Mouse (Mus musculus): ENCODE results near the gene Ets2. TPM values are rescaled to one million over a fixed set of nuclear protein-coding genes. Genes with fewer than 3 reads are reported as not detected.
"Not testable (repeated sequence)": the region's sequence is repeated elsewhere in the genome, so short reads cannot be mapped to it uniquely, and the experiment has no call there.

Ets2 gene
- polyA plus RNA-seq, 1 experiment from 2014 or later: 16.9 TPM

DNA sequence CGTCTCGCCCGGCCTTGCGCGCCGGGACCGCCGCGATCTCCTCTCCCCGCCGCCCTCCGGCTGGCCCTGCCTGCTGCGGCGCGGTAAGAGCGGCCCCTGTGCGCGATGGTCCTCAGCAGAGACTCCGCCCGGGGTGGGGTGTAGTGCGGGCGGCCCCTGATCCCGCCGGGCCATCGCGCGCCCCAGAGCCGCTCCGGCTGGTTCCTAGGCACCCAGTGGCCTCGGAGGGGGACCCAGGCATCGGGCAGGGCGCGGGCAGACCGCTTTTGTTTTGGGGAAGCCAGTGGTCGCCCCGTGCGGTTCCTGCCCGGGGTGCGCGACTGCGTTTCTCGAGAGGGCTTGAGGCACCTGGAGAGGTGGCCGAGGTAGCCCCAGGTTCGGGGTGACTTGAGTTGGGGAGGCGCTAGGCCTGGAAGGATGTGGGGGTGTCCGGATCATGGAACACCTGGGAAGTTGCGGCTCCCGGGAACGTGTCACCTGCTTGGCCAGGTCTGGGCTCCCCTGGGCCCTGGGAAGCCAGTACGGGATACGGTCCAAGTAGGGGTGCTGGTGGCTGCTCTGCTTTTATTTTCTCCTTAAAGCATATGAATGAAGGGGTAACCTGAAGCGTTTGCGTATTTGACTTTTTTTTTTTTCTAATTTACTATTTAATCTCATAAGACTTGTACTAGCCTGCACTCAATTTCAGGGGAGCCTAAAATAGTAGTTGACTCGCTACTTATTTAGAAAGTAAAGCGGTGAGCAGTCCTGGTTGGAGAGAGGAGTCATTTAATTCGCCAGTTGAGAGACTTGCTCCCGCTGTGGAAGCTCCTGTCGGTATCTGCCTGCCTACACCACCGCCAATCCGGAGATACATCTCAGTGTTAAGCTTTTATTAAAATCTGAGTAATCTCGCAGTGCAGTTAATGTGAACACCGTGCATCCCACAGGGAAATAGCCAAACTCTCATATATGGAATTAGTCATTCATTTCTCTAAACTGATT, 979 bp downstream of the Ets2 start:
- Histone ChIP-seq H3K36me3 (no peaks in the 10 kb centered on the region), H3K4me3 (peak overlapping the region; percentile 85), H3K27me3 (no peaks in the 10 kb centered on the region), H3K9ac (replicated peaks) (peak overlapping the region; percentile 88), H3K4me2 (replicated peaks) (peak overlapping the region; percentile 82), H3K4me1 (peaks cover 15% of the 10 kb centered on the region), H3K27ac (replicated peaks) (peak overlapping the region; percentile 81), H3K9me3 (no peaks in the 10 kb centered on the region)
- WGBS: under 1% methylated on average over 58 of the region's 62 CpGs
- ATAC-seq (replicated peaks): peak; percentile 84

DNA sequence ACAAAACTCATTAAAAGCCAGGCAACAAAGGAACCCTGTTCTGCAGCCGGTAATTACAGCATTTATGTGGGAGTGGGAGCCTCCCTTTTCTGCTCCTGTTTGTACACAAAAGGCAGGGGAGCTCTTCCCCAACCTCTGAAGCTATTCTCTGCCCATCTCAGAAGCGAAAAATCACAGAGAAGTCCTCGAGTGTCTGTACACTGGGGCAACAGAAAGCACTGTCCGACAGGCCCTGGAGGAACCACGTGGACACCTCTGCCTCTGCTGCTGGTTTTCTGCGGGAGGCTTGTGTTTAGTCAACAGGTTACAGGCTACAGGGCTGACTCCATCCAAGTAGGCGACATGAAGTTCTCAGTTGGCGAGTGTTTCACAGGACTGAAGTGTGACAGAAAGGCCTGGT, 2.1 kb downstream of the Ets2 start:
- 0 out of 2 replicates have a peak overlapping the region, but pooled peaks have one; percentile 17 for H3K4me3 ChIP-seq
- ATAC-seq (replicated peaks): no peak
- H3K9ac ChIP-seq (replicated peaks): no peak overlapping the region
- no peaks in the 10 kb centered on the region for H3K9me3 ChIP-seq
- peaks cover 15% of the 10 kb centered on the region for H3K4me1 ChIP-seq
- peak overlapping the region; percentile 26 for H3K4me2 ChIP-seq (replicated peaks)
- no peaks in the 10 kb centered on the region for H3K36me3 ChIP-seq
- 14% methylated on average over 8 of the region's 8 CpGs for WGBS
- H3K27ac ChIP-seq (replicated peaks): no peak overlapping the region
- H3K27me3 ChIP-seq: no peaks in the 10 kb centered on the region

DNA sequence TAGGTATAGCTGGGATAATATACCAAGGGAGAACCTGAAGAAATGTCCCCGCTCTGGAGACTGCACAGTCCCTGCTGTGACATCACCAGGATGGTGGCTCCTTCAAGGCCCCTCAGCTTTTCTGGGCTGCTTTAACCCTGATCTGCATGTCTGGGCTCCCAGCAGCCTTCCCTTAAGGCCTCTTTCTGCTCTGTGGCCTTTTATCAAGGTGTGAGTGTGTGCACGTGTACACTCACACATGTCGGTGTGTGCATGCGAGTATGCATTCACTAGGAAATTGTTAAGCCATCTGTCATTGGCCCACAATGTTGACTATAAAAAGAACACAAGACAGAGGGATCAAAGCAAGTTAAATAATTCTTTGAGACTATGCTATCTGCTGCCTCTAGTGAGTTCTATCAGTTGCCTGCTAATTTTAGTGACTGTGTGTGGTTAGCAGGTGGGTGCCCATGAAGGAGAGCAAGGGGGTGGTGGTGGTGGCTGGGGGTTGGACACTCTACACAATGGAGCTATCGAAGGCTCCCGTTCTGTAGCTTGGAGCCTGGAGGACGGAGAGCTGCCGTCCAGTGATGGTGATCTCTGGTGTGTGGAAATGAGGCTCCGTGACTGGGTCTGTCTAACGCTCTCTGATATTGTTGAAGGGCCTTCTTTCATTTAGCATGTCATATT, 2.9 kb downstream of the Ets2 start:
- peaks cover 15% of the 10 kb centered on the region for H3K4me1 ChIP-seq
- 84% methylated on average over 10 of the region's 10 CpGs for WGBS
- no peak overlapping the region for H3K4me2 ChIP-seq (replicated peaks)
- no peak overlapping the region for H3K27ac ChIP-seq (replicated peaks)
- no peak overlapping the region for H3K4me3 ChIP-seq
- no peaks in the 10 kb centered on the region for H3K27me3 ChIP-seq
- no peak for ATAC-seq (replicated peaks)
- H3K9me3 ChIP-seq: no peaks in the 10 kb centered on the region
- no peak overlapping the region for H3K9ac ChIP-seq (replicated peaks)
- H3K36me3 ChIP-seq: 0 out of 2 replicates have a peak, but pooled peaks cover 2% of the 10 kb centered on the region

DNA sequence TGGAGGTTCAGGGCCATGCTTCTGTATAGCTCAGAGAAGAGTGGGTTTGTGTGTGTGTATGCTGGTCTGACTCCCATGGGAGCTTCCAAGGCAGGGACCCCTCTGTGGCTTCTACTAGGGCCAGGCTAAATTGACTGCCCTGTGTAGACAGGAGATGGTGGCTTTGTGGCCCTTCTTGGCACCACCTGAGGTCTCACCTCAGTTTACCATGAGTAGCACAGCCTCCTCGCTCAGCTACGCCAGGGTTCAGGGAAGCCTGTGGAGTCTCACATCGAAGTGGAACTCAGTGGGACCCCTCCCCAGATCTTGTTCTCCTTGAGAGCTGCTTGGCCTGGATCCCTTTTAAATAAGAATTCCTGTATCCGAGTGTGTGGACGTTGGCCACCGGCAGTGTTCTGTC, 3.9 kb downstream of the Ets2 start:
- no peak overlapping the region for H3K4me2 ChIP-seq (replicated peaks)
- 0 out of 2 replicates have a peak, but pooled peaks cover 2% of the 10 kb centered on the region for H3K36me3 ChIP-seq

DNA sequence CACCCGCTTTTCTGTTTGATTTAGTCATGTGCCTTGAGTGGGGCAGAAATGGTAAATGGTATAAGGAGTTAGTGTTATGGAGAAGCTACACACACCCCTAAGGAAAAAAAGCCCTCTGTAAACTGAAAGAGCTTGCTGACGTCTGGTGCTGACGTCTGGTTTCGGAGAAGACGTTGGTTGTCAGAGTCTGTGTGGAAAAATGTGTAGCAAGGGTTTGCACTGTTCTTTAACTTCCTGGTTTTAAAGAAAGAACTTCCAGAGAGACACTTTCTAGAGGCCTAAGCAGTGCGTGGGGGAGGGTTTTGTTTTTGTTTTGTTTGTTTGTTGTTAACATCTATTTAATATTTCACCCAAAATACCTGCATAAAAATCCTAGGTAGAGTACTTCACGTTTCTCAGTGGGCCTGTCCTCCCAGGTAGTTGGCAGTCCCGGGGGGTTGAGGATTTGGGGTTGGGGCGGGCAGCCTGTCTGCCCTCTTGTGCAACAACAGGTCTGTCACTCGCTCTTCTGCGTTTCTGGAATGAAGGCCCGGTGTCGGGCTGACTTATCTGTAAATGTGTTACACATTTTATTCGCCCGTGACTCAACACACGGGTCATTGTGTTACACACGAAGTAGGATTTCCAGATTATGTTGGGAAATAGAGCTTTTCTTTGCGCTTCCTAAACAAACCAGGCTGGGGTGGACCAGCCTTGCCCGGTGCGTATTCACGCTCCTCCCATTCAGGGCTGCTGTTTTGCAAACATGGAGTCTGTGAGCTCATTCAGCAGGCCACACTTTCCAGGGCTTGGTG, 6.5 kb downstream of the Ets2 start:
- Histone ChIP-seq H3K27ac (replicated peaks) (no peak overlapping the region), H3K4me3 (no peak overlapping the region), H3K9me3 (no peaks in the 10 kb centered on the region), H3K4me2 (replicated peaks) (no peak overlapping the region), H3K4me1 (peaks cover 6% of the 10 kb centered on the region; the same call in 1 of the 2 replicates), H3K9ac (replicated peaks) (no peak overlapping the region), H3K27me3 (no peaks in the 10 kb centered on the region), H3K36me3 (peaks cover 15% of the 10 kb centered on the region)
- 80% methylated on average over 21 of the region's 21 CpGs for WGBS
- ATAC-seq (replicated peaks): no peak

More for the DNA sequence above, 3.9 kb downstream of the Ets2 start:
- Histone ChIP-seq H3K9ac (replicated peaks) (no peak overlapping the region), H3K4me1 (peaks cover 15% of the 10 kb centered on the region), H3K9me3 (no peaks in the 10 kb centered on the region), H3K4me3 (no peak overlapping the region), H3K27ac (replicated peaks) (no peak overlapping the region), H3K27me3 (no peaks in the 10 kb centered on the region)
- no peak for ATAC-seq (replicated peaks)
- 96% methylated on average over 6 of the region's 6 CpGs for WGBS

DNA sequence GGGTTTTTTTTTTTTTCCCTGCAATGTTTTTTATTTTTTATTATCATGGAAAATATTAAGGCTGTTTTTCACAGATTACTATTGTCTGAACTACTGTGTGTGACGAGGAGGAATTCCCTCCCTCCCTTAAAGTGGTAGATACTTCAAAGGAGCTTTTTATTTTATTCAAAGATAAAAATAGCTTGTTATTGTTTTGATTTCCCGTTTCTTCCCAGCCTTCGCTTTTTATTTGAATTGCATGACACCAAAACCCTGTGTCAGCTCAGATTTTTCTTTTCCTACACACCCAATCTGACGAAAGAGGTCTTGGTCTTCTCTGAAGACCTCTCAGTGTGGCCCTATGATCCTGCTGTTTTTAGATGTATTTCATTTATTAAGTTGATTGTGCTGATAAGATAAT, 7.3 kb downstream of the Ets2 start:
- Histone ChIP-seq H3K27me3 (no peaks in the 10 kb centered on the region), H3K27ac (replicated peaks) (no peak overlapping the region), H3K4me2 (replicated peaks) (no peak overlapping the region), H3K4me1 (no peaks in the 10 kb centered on the region; the same call in 1 of the 2 replicates), H3K9me3 (no peaks in the 10 kb centered on the region), H3K9ac (replicated peaks) (no peak overlapping the region), H3K4me3 (no peak overlapping the region), H3K36me3 (peaks cover 20% of the 10 kb centered on the region)
- ATAC-seq (replicated peaks): no peak
- 67% methylated on average over 4 of the region's 4 CpGs for WGBS

DNA sequence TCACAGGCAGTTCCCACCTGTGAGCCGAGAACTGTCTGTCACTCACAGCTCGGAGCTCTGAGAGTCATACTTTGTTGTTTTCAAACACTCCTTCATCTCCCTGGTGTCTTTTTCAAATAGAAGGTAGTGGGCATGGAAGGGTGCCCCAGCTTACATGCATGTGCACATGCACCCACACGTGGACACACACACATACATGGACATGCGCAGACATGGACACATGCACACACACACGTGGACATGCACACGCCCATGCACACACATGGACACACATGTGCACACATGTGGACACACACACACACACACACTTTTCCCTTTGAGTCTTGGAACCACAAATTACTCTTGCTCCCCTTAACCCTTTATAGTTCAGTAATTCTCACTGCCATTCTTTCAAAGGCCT, 8.3 kb downstream of the Ets2 start:
- Histone ChIP-seq H3K4me1 (no peaks in the 10 kb centered on the region), H3K4me3 (no peak overlapping the region), H3K27me3 (no peaks in the 10 kb centered on the region), H3K36me3 (peaks cover 30% of the 10 kb centered on the region), H3K27ac (replicated peaks) (no peak overlapping the region), H3K9ac (replicated peaks) (no peak overlapping the region), H3K4me2 (replicated peaks) (no peak overlapping the region), H3K9me3 (no peaks in the 10 kb centered on the region)
- WGBS: 91% methylated on average over 6 of the region's 6 CpGs
- ATAC-seq (replicated peaks): no peak

DNA sequence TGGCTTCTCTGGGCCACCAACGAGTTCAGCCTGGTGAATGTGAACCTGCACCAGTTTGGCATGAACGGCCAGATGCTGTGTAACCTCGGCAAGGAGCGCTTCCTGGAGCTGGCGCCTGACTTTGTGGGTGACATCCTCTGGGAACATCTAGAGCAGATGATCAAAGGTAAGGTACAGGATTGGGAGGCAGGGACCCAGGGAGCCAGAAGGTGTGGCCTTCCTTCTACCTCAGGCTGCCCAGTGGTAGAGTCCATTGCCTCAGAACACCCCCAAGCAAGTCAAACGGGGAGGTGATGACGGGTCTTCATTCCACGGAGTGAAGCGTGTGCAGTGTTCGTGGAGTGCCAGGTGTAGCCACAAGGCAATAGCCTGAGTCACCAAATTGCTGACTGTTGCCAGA, 10.2 kb downstream of the Ets2 start:
- no peak overlapping the region for H3K9ac ChIP-seq (replicated peaks)
- H3K36me3 ChIP-seq: peaks cover 43% of the 10 kb centered on the region

DNA sequence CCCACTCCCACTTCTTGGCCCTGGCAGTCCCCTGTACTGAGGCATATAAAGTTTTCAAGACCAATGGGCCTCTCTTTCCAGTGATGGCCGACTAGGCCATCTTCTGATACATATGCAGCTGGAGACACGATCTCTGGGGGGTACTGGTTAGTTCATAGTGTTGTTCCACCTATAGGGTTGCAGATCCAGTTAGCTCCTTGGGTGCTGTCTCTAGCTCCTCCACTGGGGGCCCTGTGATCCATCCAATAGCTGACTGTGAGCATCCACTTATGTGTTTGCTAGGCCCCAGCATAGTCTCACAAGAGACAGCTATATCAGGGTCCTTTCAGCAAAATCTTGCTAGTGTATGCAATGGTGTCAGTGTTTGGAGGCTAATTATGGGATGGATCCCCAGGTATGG, 11.2 kb downstream of the Ets2 start:
- not testable (repeated sequence) for ATAC-seq (replicated peaks); H3K27me3 ChIP-seq; H3K4me3 ChIP-seq; H3K9ac ChIP-seq (replicated peaks); H3K9me3 ChIP-seq; H3K4me1 ChIP-seq; H3K27ac ChIP-seq (replicated peaks); H3K4me2 ChIP-seq (replicated peaks)
- H3K36me3 ChIP-seq: peaks cover 52% of the 10 kb centered on the region
- 92% methylated on average over 2 of the region's 2 CpGs for WGBS

More for the DNA sequence above, 10.2 kb downstream of the Ets2 start:
- H3K27me3 ChIP-seq: no peaks in the 10 kb centered on the region
- no peak overlapping the region for H3K27ac ChIP-seq (replicated peaks)
- H3K4me2 ChIP-seq (replicated peaks): no peak overlapping the region
- H3K4me1 ChIP-seq: no peaks in the 10 kb centered on the region
- 90% methylated on average over 10 of the region's 10 CpGs for WGBS
- H3K4me3 ChIP-seq: no peak overlapping the region
- no peaks in the 10 kb centered on the region for H3K9me3 ChIP-seq
- ATAC-seq (replicated peaks): no peak

DNA sequence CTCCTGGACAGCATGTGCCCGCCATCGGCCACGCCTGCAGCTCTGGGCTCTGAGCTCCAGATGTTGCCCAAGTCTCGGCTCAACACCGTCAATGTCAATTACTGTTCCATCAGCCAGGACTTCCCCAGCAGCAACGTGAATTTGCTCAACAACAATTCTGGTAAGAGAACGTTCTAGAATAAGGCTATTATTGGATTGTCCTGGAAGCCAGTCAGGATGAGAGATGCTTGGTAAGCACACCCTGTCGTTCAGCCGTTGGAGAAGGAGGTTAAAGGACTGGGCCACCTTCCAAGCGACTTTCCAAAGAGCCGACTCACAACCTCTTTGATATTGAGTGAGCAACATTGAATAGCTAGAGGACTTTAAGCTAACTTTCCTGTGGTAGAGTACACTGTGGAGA, 13.2 kb downstream of the Ets2 start:
- Histone ChIP-seq H3K9ac (replicated peaks) (no peak overlapping the region), H3K27ac (replicated peaks) (no peak overlapping the region), H3K4me1 (no peaks in the 10 kb centered on the region), H3K4me3 (no peak overlapping the region), H3K4me2 (replicated peaks) (no peak overlapping the region), H3K9me3 (no peaks in the 10 kb centered on the region), H3K36me3 (peaks cover 63% of the 10 kb centered on the region), H3K27me3 (no peaks in the 10 kb centered on the region)
- no peak for ATAC-seq (replicated peaks)
- WGBS: 94% methylated on average over 11 of the region's 11 CpGs

DNA sequence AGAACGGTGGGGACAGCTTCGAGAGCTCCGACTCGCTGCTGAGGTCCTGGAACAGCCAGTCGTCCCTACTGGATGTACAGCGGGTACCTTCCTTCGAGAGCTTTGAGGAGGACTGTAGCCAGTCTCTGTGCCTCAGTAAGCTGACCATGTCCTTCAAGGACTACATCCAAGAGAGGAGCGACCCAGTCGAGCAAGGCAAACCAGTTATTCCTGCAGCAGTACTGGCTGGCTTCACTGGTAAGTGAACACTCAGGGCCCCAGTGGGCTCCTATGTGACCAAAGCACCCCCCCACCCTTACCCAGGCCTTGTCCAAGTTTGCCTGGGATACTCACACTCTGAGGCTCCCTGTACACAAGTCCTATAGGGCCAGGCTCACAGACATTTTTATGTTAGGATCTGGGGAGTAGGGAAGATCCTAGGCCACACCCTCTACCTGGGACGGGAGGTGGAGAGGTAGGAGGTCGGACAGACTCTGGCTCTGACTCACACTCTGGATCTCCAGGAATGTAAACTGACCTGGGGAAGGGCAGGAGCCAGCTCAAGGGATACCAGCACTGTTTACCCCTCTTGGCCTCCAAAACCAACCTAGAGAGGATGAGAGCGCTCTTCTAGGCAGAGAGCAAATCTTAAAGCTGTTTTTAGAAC, 14.3 kb downstream of the Ets2 start:
- H3K27ac ChIP-seq (replicated peaks): no peak overlapping the region

More for the DNA sequence above, 14.3 kb downstream of the Ets2 start:
- H3K9ac ChIP-seq (replicated peaks): no peak overlapping the region
- 94% methylated on average over 12 of the region's 12 CpGs for WGBS
- no peaks in the 10 kb centered on the region for H3K9me3 ChIP-seq
- no peak overlapping the region for H3K4me2 ChIP-seq (replicated peaks)
- H3K36me3 ChIP-seq: peaks cover 70% of the 10 kb centered on the region
- ATAC-seq (replicated peaks): no peak
- no peaks in the 10 kb centered on the region for H3K27me3 ChIP-seq
- H3K4me3 ChIP-seq: no peak overlapping the region
- H3K4me1 ChIP-seq: no peaks in the 10 kb centered on the region
